Mouse (Mus musculus) right cerebral cortex, postnatal 36 days (tissue): ENCODE measurements at regions not wholly inside any gene's neighbourhood (a gene's known extent, or its start where the extent isn't known, plus 50 kb on each side); places are given as distances from the start of the nearest gene placed in this dataset.

Experiments
- DNase-seq, 2 experiments: peaks; one replicate each; pipeline ENCODE4 v3.0.0; 2022; ENCODE audit warnings: low spot score in 2 of 2, mixed read lengths in 1 of 2

- no peak for DNase-seq
These were observed 173.9 kb upstream of the Clec14a start for GRCm38 (mm10) chr12:58443007-58443406.

- peak in 1 of 2 experiments; percentile 28 for DNase-seq
These were observed 172.9 kb upstream of the Clec14a start for GRCm38 (mm10) chr12:58441962-58442361.

- DNase-seq: no peak
These were observed 171.6 kb upstream of the Clec14a start for GRCm38 (mm10) chr12:58440666-58441065.

- no peak for DNase-seq
These were observed 167.9 kb upstream of the Clec14a start for GRCm38 (mm10) chr12:58437031-58437430.

GRCm38 (mm10) chr12:58434504-58434903 lies 165.4 kb upstream of the Clec14a start:
- DNase-seq: no peak

- DNase-seq: peak in 1 of 2 experiments; percentile 23
These were observed 160.8 kb upstream of the Clec14a start for GRCm38 (mm10) chr12:58429929-58430328.

- no peak for DNase-seq
These were observed 157.7 kb upstream of the Clec14a start for GRCm38 (mm10) chr12:58426758-58427157.

- no peak for DNase-seq
These were observed 156.9 kb upstream of the Clec14a start for GRCm38 (mm10) chr12:58425961-58426360.

- no peak for DNase-seq
These were observed 154.5 kb upstream of the Clec14a start for GRCm38 (mm10) chr12:58423581-58423980.

GRCm38 (mm10) chr12:58401904-58402303 lies 132.8 kb upstream of the Clec14a start:
- DNase-seq: no peak

GRCm38 (mm10) chr12:58360258-58360657 lies 91.2 kb upstream of the Clec14a start:
- DNase-seq: peak in 1 of 2 experiments; percentile 3

- DNase-seq: no peak
These were observed 65.1 kb upstream of the Clec14a start for GRCm38 (mm10) chr12:58334163-58334562.

GRCm38 (mm10) chr12:58329913-58330312 lies 60.8 kb upstream of the Clec14a start:
- DNase-seq: no peak

- no peak for DNase-seq
These were observed 54.9 kb upstream of the Clec14a start for GRCm38 (mm10) chr12:58323953-58324352.
